22 mouse cellular contexts compared by ENCODE assay signal in genomic region chr2:37790738-37791137, GRCm38 (mm10).
"Had no signal": no experiment of that assay in that cellular context is flagged by ENCODE, and none has a peak within 500 bp of the region (broad histone marks: within the 10 kb centered on the region; RNA-seq: fewer than 3 reads in every experiment).

No protein-coding gene starts in this region.

- H3K27me3 ChIP-seq: midbrain, embryonic 15.5 days had no signal

- H3K4me3 ChIP-seq: layer of hippocampus, adult 2 months; limb, embryonic 10.5 days; limb, embryonic 13.5 days; liver, embryonic 12.5 days; liver, embryonic 15.5 days; lung, embryonic 15.5 days; midbrain, embryonic 12.5 days; midbrain, embryonic 15.5 days; neural tube, embryonic 12.5 days; neural tube, embryonic 15.5 days; stomach, embryonic 15.5 days had no signal

- H3K9me3 ChIP-seq: limb, embryonic 10.5 days; liver, embryonic 12.5 days; liver, embryonic 15.5 days; lung, embryonic 15.5 days; midbrain, embryonic 12.5 days; midbrain, embryonic 15.5 days; neural tube, embryonic 12.5 days; neural tube, embryonic 15.5 days; stomach, embryonic 15.5 days had no signal

- H3K36me3 ChIP-seq: limb, embryonic 13.5 days; liver, embryonic 12.5 days; liver, embryonic 15.5 days; lung, embryonic 15.5 days; midbrain, embryonic 15.5 days; neural tube, embryonic 15.5 days; stomach, embryonic 15.5 days had no signal

- ATAC-seq: liver, embryonic 12.5 days; midbrain, embryonic 15.5 days had no signal

- H3K4me1 ChIP-seq: liver, embryonic 15.5 days; midbrain, embryonic 12.5 days; neural tube, embryonic 12.5 days had no signal

- DNase-seq: kidney, postnatal 14 days; kidney, postnatal 4 days; layer of hippocampus, adult 9-11 months; liver; lung, adult 18-20 months; lung, postnatal 10 days; lung, postnatal 36 days; retina, postnatal 1 day; right cerebral cortex, postnatal 25 days; spleen, adult 18-20 months; thymus, postnatal 25 days had no signal
